Mouse (Mus musculus): ENCODE results near the gene Mgme1. TPM values are rescaled to one million over a fixed set of nuclear protein-coding genes. Genes with fewer than 3 reads are reported as not detected.

Mgme1 gene
- total RNA-seq, 1 experiment from 2014 or later = 14.6 TPM

DNA sequence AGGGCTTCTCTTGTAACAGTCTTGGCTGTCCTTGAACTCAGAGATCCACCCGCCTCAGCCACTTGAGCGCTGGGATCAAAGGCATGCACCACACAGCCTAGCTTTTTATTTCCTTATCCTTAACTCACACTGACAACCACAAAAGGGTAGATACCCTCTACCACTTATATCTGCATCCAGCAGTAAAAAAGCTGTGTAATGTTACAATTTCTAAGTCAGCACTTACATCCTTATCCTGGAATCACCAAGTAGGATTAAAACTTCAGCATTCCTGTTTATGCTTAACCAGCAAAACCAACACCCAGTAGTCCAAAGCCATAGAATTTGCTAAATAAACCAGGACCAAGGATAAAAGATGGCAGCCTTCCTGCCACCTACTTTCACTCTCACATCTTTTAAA, 7.6 kb upstream of the Mgme1 start:
- DNase-seq = no peak

- DNase-seq = no peak
Measured at GRCm38 (mm10) chr2:144264398-144265119, 5.9 kb upstream of the Mgme1 start.

DNA sequence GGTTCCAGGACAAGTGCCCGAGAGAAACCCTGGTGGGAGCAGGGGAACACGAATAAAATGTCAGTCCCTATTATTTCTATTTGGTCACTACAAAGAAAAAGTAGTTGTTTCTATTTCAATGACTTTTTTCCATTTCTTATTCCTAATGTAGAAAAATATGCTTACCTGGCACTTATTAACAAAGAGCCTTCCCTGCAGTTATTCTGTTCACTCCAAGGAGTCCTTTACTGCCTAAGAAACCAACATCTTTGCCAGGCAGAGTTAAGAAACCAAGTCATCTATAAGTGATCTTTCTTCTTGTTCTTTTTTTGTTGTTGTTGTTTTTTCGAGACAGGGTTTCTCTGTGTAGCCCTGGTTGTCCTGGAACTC, 5.4 kb upstream of the Mgme1 start:
- DNase-seq = no peak

GRCm38 (mm10) chr2:144265916-144266683, 4.4 kb upstream of the Mgme1 start:
- DNase-seq = no peak

DNA sequence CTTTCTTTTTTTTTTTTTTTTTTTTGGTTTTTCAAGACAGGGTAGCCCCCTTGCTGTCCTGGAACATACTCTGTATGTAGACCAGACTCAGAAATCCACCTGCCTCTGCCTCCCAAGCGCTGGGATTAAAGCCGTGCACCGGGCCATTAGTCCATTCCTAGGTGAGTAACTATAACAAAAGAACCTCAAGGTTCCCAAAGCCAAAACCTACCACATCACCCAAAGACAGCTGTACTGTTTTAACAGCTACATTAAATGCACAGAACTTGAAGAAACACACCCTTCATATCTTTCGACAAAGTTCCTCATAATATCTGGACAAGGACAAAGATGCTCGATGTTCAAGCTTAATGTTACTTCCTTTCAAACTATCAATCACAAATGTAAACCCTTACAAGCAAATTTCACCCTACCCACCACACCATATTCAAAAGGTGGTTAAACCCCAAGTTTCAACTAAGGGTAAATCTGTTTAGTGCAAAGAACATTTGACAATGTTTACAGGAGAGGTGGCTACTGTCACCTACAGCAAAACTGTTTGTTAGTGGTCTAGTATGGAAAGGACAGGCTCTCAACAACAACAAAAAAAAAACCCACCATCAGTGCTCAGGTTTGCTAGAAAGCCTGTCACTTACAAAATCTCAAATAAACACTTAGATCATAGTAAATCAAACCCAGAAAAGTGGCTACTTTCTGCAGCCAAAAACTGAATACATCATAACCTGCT, 3.3 kb upstream of the Mgme1 start:
- no peak for DNase-seq

DNA sequence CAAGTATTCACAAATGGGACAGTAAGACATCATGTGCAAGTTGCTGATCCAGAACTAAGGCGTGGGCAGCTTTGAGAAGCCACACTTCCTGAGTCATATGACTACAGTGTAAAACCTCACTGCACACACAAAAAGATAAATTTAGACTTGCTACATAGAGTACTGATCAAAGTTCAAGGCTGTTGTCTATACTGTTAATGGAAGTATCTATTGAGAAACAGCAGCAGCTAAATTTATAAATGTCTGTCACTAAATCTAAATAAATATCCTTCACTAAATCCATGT, 2.8 kb upstream of the Mgme1 start:
- DNase-seq = no peak

DNA sequence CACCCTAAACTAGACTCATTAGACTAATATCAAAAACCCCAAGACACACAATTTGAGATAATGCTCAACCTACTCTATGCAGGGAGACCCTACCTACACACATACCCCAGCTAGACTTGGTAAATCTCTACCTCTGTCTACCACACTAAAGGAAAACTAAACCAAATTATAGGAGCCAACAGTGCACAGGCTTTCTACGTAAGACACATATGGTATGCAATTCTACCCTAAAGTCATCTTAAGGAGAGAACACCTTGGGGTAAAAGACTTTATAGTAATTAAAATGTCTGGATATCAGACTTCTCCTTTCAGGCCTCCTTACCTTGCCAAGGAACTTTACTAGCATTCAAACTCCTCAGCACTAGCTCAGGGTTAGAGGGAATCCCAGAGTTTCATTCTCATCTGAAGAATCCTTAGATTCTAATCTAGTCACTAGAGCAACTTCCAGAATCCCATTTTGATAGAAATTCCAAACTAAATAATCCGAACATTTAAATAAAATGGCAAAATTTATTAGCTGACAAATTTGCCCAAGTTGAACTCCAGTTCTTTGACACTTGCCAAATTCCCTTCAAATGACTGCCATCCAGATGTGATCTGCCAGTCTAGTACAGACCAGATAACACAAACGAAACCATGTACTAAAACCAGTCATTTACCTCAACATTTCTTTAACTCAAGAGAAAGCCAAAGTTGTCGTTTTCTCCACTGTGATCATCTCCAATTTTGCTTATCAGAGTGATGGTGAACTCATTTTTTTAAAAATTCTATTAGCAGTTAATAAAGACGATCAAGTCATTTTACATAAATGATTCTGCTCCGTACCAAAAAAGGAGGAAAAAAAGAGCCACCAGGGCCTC, 1.8 kb upstream of the Mgme1 start:
- no peak for DNase-seq

GRCm38 (mm10) chr2:144269306-144269650, 1.2 kb upstream of the Mgme1 start:
- no peak for DNase-seq

- no peak for DNase-seq
Measured at GRCm38 (mm10) chr2:144269679-144270475, 586 bp upstream of the Mgme1 start.

DNA sequence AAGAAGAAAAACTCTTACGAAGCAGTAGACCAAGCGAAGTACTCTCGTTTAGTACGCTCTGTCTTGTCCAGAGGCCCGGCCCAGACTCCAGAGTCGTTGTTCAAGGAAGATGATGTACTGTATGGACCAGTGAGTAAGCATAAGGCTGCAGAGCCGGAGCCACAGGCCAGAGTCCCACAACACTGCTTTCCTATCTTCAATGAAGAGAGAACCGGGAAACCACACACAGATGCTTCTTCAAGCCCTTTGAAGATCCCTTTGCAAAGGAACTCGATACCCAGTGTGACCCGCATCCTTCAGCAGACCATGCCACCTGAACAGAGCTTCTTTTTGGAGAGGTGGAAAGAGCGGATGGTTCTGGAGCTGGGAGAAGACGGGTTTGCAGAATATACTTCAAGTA, 1.6 kb downstream of the Mgme1 start:
- DNase-seq = no peak

GRCm38 (mm10) chr2:144274741-144275140, 4.3 kb downstream of the Mgme1 start:
- peak; percentile 76 for DNase-seq

DNA sequence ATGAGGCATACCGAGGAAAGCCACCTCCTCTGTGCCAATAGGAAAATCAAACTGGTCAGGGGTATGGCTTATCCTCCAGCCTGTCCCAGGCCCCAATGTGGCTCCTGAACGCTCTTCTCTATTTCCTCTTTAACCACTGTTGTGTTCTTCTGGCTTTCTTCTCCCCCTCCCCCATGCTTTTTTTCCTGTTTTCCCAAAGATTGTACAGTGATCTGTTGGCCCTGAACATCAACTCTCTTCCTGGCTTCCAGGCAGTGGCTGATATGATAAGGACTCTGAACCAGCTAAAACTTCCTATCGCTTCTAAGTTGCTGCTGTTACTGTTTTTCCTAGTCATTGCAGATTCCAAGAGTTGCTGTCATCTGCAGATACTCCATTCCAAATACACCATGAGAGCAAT, 6.4 kb downstream of the Mgme1 start:
- no peak for DNase-seq

- peak; percentile 97 for DNase-seq
Measured at GRCm38 (mm10) chr2:144279742-144280141, 9.3 kb downstream of the Mgme1 start.

- DNase-seq = no peak
Measured at GRCm38 (mm10) chr2:144280568-144280967, 10.1 kb downstream of the Mgme1 start.

DNA sequence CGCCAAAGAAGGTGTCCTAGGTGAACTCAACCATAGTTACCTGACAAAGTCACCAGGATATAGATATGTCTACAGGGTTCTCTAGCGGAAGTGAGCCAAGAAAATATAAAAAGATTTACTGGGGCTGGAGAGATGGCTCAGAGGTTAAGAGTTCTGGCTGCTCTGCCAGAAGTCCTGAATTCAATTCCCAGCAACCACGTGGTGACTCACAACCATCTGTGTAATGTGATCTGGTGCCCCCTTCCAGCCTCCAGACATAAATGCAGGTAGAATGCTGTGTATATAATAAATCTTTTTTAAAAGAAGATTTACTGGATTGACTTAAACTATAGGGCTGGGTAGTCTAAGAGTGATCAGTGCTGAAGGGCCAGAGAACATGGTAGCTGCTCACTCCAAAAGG, 11.0 kb downstream of the Mgme1 start:
- no peak for DNase-seq

DNA sequence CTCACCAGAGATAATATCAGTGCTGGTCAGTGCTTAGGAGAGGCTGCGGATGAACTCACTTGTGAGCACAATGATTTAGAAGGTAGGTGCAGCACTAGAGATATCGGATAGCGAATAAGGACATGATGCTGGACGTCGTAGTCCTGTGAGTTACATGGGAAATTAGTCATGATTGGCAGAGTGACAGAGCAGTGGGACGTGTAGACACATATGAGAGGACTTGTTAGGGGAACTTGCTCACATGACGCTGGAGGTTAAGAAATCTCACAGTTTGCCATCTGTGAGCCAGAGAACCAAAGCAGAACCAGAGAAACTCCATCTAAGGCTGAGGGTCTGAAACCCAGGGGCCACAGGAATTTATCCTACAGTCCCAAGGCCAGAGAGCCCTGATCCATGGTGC, 19.9 kb downstream of the Mgme1 start:
- no peak for DNase-seq

DNA sequence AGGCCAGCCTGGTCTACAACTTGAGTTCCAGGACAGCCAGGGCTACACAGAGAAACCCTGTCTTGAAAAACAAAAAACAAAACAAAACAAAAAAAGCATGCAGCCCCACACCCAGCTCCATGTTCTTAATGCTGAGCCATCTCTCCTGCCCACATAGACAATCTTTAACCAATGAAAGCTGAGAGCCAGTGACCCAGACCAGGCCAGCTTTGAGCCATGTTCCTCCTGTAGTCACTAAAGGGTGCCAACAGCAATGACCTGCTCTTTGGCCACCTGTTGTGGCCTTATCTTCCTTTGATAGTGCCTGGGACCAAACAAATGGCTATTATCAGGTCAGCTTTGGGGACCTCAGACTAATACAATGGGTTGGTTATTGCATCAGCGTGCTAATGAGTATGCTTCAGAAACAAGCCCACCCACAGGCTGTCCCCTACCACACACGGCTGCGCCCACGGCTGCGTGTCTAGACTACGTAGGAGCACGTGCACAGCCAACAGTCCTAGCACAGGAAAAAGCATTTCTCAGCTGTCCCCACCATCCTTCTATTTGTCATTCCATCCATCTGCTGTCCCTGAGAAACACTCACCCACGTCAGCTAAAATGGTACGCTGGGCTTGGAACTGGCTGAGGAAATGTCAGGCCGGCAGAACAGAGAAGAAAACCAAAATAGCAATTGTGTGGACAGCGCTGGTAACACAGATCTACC, 21.3 kb downstream of the Mgme1 start:
- DNase-seq = no peak

DNA sequence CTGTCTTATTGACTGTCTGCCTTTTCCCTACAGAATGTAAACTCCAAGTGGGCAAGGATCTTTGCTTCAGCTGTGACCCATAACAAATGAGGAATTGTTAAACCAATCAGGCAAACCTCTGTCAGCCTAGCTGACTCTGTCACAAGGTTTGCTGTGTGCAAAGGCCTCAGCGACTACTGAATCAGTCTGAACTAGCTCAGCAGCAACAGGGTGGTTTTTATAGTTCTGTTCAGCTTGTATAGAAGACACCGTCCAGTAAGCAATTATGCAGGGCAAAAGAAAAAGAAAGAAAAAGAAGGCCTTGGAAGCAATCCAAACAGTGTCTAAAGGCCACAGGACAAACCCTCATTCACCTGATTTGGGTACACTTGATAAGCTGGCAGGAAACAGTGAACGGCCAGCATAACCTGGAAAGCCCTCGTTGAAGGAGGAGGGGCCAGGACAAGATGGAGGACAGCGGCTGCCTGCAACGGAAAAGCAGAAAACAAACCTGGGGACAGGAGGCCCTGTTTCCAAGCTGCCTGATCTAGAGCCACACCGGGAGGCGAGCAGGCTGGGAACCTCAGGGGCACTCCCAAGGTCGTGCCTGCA, 24.8 kb downstream of the Mgme1 start:
- DNase-seq = no peak

- peak; percentile 58 for DNase-seq
Measured at GRCm38 (mm10) chr2:144299749-144300669, 29.5 kb downstream of the Mgme1 start.

DNA sequence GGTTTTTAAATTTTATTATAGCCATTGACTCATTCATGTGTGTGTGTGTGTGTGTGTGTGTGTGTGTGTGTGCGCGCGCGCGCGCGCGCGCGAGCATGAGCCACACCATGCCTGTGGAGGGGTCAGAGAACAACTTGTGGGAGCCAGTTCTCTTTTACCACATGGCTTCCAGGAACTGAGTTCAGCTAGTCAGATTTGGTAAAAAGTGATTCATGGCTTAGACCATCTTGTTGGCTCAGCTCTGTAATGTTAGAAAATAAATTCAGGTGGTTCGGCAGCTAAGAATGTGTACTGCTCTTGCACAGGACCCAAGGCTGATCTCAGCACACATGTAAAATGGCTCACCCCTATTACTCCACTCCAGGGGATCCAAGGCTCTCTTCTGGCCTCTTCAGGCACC, 30.6 kb downstream of the Mgme1 start:
- DNase-seq = no peak

All from adrenal gland, postnatal 14 days (tissue).